Mouse (Mus musculus): ENCODE data around the gene Ypel2. TPM values are rescaled to one million over a fixed set of nuclear protein-coding genes. Genes with fewer than 3 reads are reported as not detected.

Ypel2 gene
- polyA plus RNA-seq, 1 experiment from 2014 or later: 3.1 TPM

DNA sequence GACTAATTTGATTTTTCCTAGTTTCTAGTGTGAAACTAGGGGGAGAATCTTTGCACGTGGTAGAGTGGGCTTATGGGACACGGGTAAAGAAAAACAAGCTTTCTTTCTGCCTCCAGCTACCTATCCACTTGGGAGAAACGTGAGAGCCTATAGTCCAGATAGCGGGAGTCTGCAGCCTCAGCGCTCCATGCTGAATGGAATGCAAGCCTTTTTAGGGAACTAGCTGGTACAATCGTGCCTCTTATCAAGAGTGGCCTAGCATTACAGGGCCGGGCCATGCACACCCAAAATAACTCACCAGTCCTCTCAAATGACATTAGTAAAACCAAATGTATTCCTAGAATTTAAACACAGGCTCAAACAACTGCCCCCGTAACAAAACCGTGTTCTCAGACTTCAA is 98.4 kb downstream of the Ypel2 start:
- H3K4me3 ChIP-seq (ENCODE audit: low read depth, low read length): no peak overlapping the region
- H3K4me1 ChIP-seq (ENCODE audit: control insufficient read depth, insufficient read depth, low read length): no peaks in the 10 kb centered on the region
- H3K36me3 ChIP-seq (ENCODE audit: control insufficient read depth, insufficient read depth, low read length): no peaks in the 10 kb centered on the region
- no peaks in the 10 kb centered on the region for H3K27me3 ChIP-seq (ENCODE audit: control insufficient read depth, insufficient read depth, low read length)
- no peaks in the 10 kb centered on the region for H3K9me3 ChIP-seq (ENCODE audit: control insufficient read depth, low read length)
- ATAC-seq (ENCODE audit: low read depth): no peak
- 65% methylated on average over 9 of the region's 9 CpGs for WGBS
- H3K9ac ChIP-seq (replicated peaks; ENCODE audit: low read depth, low read length): no peak overlapping the region
- no peak overlapping the region for H3K27ac ChIP-seq (ENCODE audit: low read depth, low read length)
- no peak overlapping the region for H3K4me2 ChIP-seq (ENCODE audit: low read depth, low read length)

DNA sequence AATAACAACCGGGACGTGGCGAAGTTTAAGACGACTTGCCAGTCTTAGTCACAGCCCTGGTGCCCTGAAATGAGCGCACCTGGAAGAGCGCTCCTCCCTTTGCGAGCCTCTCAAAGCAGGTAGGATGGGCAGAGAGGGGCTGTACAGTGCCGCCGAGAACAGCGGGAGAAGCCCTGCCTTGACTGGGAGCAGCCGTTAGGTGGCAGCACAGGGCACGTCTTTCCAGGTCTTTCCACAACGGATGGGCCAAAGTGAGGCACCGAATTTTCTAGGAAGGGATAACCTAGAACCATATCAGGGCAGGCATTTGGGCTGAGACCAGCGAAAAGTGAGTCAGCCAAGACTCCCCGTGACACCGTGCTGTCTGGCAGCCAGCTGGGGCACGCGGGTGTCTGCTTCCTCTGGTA is 99.3 kb downstream of the Ypel2 start:
- H3K4me1 ChIP-seq (ENCODE audit: control insufficient read depth, insufficient read depth, low read length): no peaks in the 10 kb centered on the region
- peak; percentile 69; the same call in 1 of the 2 replicates for ATAC-seq (ENCODE audit: low read depth)
- H3K9ac ChIP-seq (replicated peaks; ENCODE audit: low read depth, low read length): peak overlapping the region; percentile 47
- no peaks in the 10 kb centered on the region for H3K27me3 ChIP-seq (ENCODE audit: control insufficient read depth, insufficient read depth, low read length)
- no peaks in the 10 kb centered on the region for H3K9me3 ChIP-seq (ENCODE audit: control insufficient read depth, low read length)
- H3K4me2 ChIP-seq (ENCODE audit: low read depth, low read length): peak overlapping the region; percentile 47
- no peaks in the 10 kb centered on the region for H3K36me3 ChIP-seq (ENCODE audit: control insufficient read depth, insufficient read depth, low read length)
- H3K4me3 ChIP-seq (ENCODE audit: low read depth, low read length): peak overlapping the region; percentile 21
- WGBS: 8% methylated on average over 19 of the region's 19 CpGs
- H3K27ac ChIP-seq (ENCODE audit: low read depth, low read length): no peak overlapping the region

DNA sequence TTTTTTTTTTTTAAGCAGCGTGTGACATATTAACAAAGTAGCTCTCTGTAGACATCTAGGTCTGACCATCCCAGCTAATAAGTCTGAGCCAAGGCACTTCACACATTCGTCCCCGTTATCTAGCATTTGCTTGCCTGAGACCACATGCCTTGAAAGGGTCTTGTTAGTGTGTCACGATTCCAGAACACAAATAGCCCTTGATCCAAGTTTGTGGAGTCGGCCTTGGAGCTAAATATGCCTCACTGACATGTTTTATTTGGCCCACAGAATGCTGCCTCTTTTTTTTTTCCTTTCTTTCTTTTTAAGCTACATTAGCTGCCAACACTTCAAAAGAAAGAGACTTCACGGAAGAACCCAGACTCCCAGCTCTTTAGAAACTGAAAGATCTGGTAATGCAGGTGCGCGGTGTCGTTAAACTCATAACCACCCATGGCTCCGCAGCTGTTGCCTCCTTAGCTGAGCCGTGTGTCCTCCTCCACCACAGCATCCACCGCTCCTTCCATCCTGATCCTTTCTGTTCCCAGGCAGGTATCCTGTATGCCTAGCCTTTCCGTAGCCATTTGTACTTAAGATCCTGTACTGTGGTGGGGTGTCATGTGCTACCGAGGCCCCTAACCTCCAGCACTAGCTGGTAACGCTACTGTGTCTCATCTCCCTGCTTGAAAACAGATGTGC is 100.4 kb downstream of the Ypel2 start:
- WGBS: 65% methylated on average over 15 of the region's 15 CpGs
- no peaks in the 10 kb centered on the region for H3K4me1 ChIP-seq (ENCODE audit: control insufficient read depth, insufficient read depth, low read length)
- no peak for ATAC-seq (ENCODE audit: low read depth)
- H3K9ac ChIP-seq (replicated peaks; ENCODE audit: low read depth, low read length): no peak overlapping the region
- H3K36me3 ChIP-seq (ENCODE audit: control insufficient read depth, insufficient read depth, low read length): no peaks in the 10 kb centered on the region
- H3K27ac ChIP-seq (ENCODE audit: low read depth, low read length): no peak overlapping the region
- H3K4me2 ChIP-seq (ENCODE audit: low read depth, low read length): no peak overlapping the region
- H3K27me3 ChIP-seq (ENCODE audit: control insufficient read depth, insufficient read depth, low read length): no peaks in the 10 kb centered on the region
- no peak overlapping the region for H3K4me3 ChIP-seq (ENCODE audit: low read depth, low read length)
- no peaks in the 10 kb centered on the region for H3K9me3 ChIP-seq (ENCODE audit: control insufficient read depth, low read length)

Other genes starting within 250 kb of the Ypel2 start
- gene Cltc, start 236.1 kb downstream of the Ypel2 start, polyA plus RNA-seq (2014; fragmentation: Nextera tagmentation; extraction: Ambion mirVana): 208 and 258 TPM in 2 replicates
- 19.3 and 21.9 TPM in 2 replicates for gene Dhx40, start 186.0 kb downstream of the Ypel2 start, polyA plus RNA-seq (2014; fragmentation: Nextera tagmentation; extraction: Ambion mirVana)
- gene Gdpd1, start 80.4 kb upstream of the Ypel2 start, polyA plus RNA-seq (2014; fragmentation: Nextera tagmentation; extraction: Ambion mirVana): 172 and 179 TPM in 2 replicates
- gene Smg8, start 93.1 kb upstream of the Ypel2 start, polyA plus RNA-seq (2014; fragmentation: Nextera tagmentation; extraction: Ambion mirVana): 23.2 TPM in 2 replicates
- gene Prr11, start 115.0 kb upstream of the Ypel2 start, polyA plus RNA-seq (2014; fragmentation: Nextera tagmentation; extraction: Ambion mirVana): 2.4 and 2.5 TPM in 2 replicates
- 38.2 and 43.0 TPM in 2 replicates for gene Ska2, start 115.5 kb upstream of the Ypel2 start, polyA plus RNA-seq (2014; fragmentation: Nextera tagmentation; extraction: Ambion mirVana)
- gene Trim37, start 133.4 kb upstream of the Ypel2 start, polyA plus RNA-seq (2014; fragmentation: Nextera tagmentation; extraction: Ambion mirVana): 102 and 106 TPM in 2 replicates

Data from neural tube, embryonic 14.5 days (tissue).